Mouse (Mus musculus): Measurements from ENCODE around the gene Mkrn1. TPM values are rescaled to one million over a fixed set of nuclear protein-coding genes. Genes with fewer than 3 reads are reported as not detected.

Gene Mkrn1
- total and polyA plus RNA-seq, 2 experiments from 2014 or later: 217 to 264 TPM

DNA sequence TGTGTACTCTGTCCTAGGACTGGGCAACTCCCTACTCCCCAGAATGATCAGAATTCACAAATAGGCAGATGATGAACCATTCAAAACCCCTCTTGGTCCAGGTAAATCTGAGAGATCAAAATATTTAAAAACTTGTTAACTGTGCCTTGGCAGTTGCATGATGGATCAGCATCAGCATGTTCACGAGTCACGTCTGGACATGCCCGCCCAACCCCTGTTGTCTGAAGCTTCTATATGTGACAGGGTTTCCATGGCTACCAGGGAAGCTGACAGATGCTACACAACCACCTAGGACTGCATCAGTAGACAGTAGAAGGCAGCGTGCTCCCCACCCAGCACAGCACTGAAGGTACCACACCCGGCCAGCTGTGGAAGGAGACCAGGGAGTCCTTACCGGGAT, 71.3 kb downstream of the Mkrn1 start:
- no peak overlapping the region for H3K27ac ChIP-seq (ENCODE audit: low read depth, low read length)
- DNase-seq: no peak
- no peak overlapping the region for H3K9ac ChIP-seq
- H3K4me3 ChIP-seq (ENCODE audit: low read depth, low read length): no peak overlapping the region
- H3K36me3 ChIP-seq (ENCODE audit: insufficient read depth): peaks cover 62% of the 10 kb centered on the region
- WGBS: 75% methylated on average over 6 of the region's 6 CpGs
- no peaks in the 10 kb centered on the region for H3K4me1 ChIP-seq (ENCODE audit: insufficient read depth)
- ATAC-seq: no peak; the same call in 1 of the 2 replicates
- TF ChIP-seq CTCF (IDR thresholded peaks at IDR 0.05; ENCODE audit: low read depth): no peak
- H3K27me3 ChIP-seq (ENCODE audit: insufficient read depth, low read length): no peaks in the 10 kb centered on the region
- H3K4me2 ChIP-seq (ENCODE audit: low read depth): no peak overlapping the region
- no peaks in the 10 kb centered on the region for H3K9me3 ChIP-seq (ENCODE audit: low read length)

DNA sequence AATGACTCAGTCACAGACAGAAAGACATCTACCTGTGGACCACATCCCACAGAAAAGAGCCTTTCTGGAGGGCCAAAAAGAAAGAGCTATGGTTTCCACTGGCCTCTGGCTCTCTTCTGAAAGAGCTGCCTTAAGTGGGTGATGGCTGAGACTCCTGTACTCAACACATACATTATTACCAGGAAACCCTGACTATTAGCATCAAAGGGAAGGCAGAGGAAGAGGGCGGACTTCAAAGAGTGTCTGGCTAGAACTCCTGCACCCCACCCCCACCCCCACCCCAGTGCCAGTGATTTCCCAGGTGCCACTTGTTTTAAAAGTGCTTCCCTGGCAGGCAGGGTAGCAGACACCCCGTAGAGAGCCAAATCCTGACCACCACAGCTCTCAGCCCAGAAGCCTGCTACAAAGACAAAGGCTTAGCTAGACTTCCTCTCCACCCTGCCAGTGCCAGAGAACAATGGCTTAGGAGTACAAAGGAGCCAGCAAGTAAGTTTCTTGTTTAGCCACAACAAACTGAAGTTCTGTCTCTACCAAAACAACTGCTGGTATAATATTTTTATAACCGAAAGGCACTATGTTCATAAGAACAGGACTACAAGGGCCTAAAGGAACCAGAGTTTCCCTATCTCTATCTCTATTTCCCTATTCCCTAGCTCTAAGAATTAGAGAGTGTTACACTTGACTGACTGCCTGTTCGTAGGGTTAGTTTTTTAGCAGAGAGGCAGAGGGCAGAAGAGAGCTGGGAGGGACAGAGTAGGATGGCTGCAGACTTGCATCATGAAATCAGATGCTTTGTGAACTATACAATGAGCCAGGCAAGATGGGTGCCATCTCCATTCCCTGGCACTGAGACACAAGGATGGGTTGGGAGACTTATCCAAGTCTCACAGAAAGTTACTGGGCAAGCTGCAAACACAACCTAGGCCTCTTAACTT, 72.1 kb downstream of the Mkrn1 start:
- no peak for DNase-seq
- Histone ChIP-seq H3K9me3 (ENCODE audit: low read length) (no peaks in the 10 kb centered on the region), H3K4me1 (ENCODE audit: insufficient read depth) (no peaks in the 10 kb centered on the region), H3K36me3 (ENCODE audit: insufficient read depth) (peaks cover 63% of the 10 kb centered on the region), H3K27ac (ENCODE audit: low read depth, low read length) (no peak overlapping the region), H3K27me3 (ENCODE audit: insufficient read depth, low read length) (no peaks in the 10 kb centered on the region), H3K9ac (no peak overlapping the region), H3K4me3 (ENCODE audit: low read depth, low read length) (no peak overlapping the region), H3K4me2 (ENCODE audit: low read depth) (no peak overlapping the region)
- 21% methylated on average over 4 of the region's 4 CpGs for WGBS
- peak; percentile 24; the same call in 1 of the 2 replicates for TF ChIP-seq CTCF (IDR thresholded peaks at IDR 0.05; ENCODE audit: low read depth)
- ATAC-seq: no peak

Other genes with a start within 250 kb of the Mkrn1 start
- gene Kdm7a, start 213.7 kb downstream of the Mkrn1 start, total RNA-seq (2014; rRNA removed): 7.0 and 9.8 TPM in 2 replicates
- 0.83 and 1.5 TPM in 2 replicates for gene Kdm7a, start 213.7 kb downstream of the Mkrn1 start, polyA plus RNA-seq (2015; fragmentation: Nextera tagmentation; extraction: Ambion mirVana)
- gene Slc37a3, start 42.8 kb downstream of the Mkrn1 start, total RNA-seq (2014; rRNA removed): 32.0 and 38.5 TPM in 2 replicates
- 44.4 and 58.2 TPM in 2 replicates for gene Slc37a3, start 42.8 kb downstream of the Mkrn1 start, polyA plus RNA-seq (2015; fragmentation: Nextera tagmentation; extraction: Ambion mirVana)
- not detected in 2 replicates for gene Rab19, start 39.3 kb downstream of the Mkrn1 start, total RNA-seq (2014; rRNA removed)
- 0.12 and 0.31 TPM in 2 replicates for gene Rab19, start 39.3 kb downstream of the Mkrn1 start, polyA plus RNA-seq (2015; fragmentation: Nextera tagmentation; extraction: Ambion mirVana)
- 11.2 and 13.7 TPM in 2 replicates for gene Dennd2a, start 137.4 kb upstream of the Mkrn1 start, total RNA-seq (2014; rRNA removed)
- gene Dennd2a, start 137.4 kb upstream of the Mkrn1 start, polyA plus RNA-seq (2015; fragmentation: Nextera tagmentation; extraction: Ambion mirVana): 5.4 and 8.2 TPM in 2 replicates
- 17.6 and 21.9 TPM in 2 replicates for gene Adck2, start 153.4 kb upstream of the Mkrn1 start, total RNA-seq (2014; rRNA removed)
- gene Adck2, start 153.4 kb upstream of the Mkrn1 start, polyA plus RNA-seq (2015; fragmentation: Nextera tagmentation; extraction: Ambion mirVana): 34.5 and 40.3 TPM in 2 replicates
- gene Gm42420, start 165.3 kb upstream of the Mkrn1 start, total RNA-seq (2014; rRNA removed): not detected in 2 replicates
- 0.53 and 1.8 TPM in 2 replicates for gene Gm42420, start 165.3 kb upstream of the Mkrn1 start, polyA plus RNA-seq (2015; fragmentation: Nextera tagmentation; extraction: Ambion mirVana)
- gene Ndufb2, start 172.1 kb upstream of the Mkrn1 start, total RNA-seq (2014; rRNA removed): 220 and 285 TPM in 2 replicates
- gene Ndufb2, start 172.1 kb upstream of the Mkrn1 start, polyA plus RNA-seq (2015; fragmentation: Nextera tagmentation; extraction: Ambion mirVana): 500 and 654 TPM in 2 replicates